Mouse (Mus musculus): Measurements from ENCODE around the gene Card14.

DNA sequence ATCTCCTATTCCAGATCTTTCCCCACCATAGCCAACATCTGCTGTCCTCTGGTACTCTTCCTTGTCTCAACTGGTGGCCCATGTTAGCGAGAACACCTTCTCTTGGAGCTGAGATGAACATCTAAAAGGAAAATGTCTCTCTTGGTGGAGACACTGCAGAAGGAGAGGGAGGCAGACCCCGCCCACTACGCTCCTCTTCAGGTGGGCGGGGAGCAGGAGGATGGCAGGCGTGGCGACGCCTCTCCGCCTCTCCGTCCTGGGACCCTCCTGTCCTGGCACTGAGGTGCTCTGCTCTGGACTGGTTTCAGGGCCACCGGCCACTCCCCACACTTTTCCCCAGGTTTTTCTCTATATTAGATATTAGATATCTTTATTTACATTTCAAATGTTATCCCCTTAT, 3.1 kb downstream of the Card14 start:
- TF ChIP-seq CTCF (conservative IDR thresholded peaks at IDR 0.05; ENCODE audit: low read length) (no peak), POU5F1 (IDR thresholded peaks at IDR 0.05; ENCODE audit: borderline replicate concordance, low read length) (no peak), NANOG (IDR thresholded peaks at IDR 0.05; ENCODE audit: borderline replicate concordance, low read length) (no peak)
